Mouse (Mus musculus) kidney, embryonic 16.5 days (tissue): ENCODE data around the gene Lrrc38. TPM values are rescaled to one million over a fixed set of nuclear protein-coding genes. Genes with fewer than 3 reads are reported as not detected.
"Not testable (repeated sequence)": the region's sequence is repeated elsewhere in the genome, so short reads cannot be mapped to it uniquely, and the experiment has no call there.

Experiments
- ATAC-seq: fragments of 200-750 bp; cut with Nextera tagmentation; 2 replicates; pipeline ENCODE4 v1.8.0; 2017; ENCODE audit warnings: moderate TSS enrichment; ENCODE audit not compliant: low FRiP score, low TSS enrichment
- H3K27ac ChIP-seq: fragments of 300-500 bp; sonication (generic); 2 replicates; pipeline ENCODE4 v1.5.1; 2014; ENCODE audit warnings: low read length
- H3K27me3 ChIP-seq: fragments of 300-500 bp; sonication (generic); 2 replicates; pipeline ENCODE4 v1.6.1; 2014; ENCODE audit warnings: low read length, control low read depth, mixed read lengths; ENCODE audit not compliant: insufficient read depth
- H3K36me3 ChIP-seq: fragments of 300-500 bp; sonication (generic); 2 replicates; pipeline ENCODE4 v1.6.1; 2014; ENCODE audit warnings: low read length, control low read depth, mixed read lengths; ENCODE audit not compliant: insufficient read depth
- H3K4me1 ChIP-seq: fragments of 300-500 bp; sonication (generic); 2 replicates; pipeline ENCODE4 v1.6.1; 2014; ENCODE audit warnings: low read length, control low read depth, mixed read lengths; ENCODE audit not compliant: insufficient read depth
- H3K4me2 ChIP-seq: fragments of 300-500 bp; sonication (generic); replicated peaks from 2 replicates; pipeline ENCODE4 v1.6.1; 2014; ENCODE audit warnings: low read depth, low read length
- H3K4me3 ChIP-seq: fragments of 300-500 bp; sonication (generic); 2 replicates; pipeline ENCODE4 v1.5.1; 2014; ENCODE audit warnings: mild to moderate bottlenecking, low read length
- H3K9ac ChIP-seq: fragments of 300-500 bp; sonication (generic); replicated peaks from 2 replicates; pipeline ENCODE4 v1.6.1; 2014; ENCODE audit warnings: low read length
- H3K9me3 ChIP-seq: fragments of 300-500 bp; sonication (generic); 2 replicates; pipeline ENCODE4 v1.6.1; 2016; ENCODE audit warnings: low read length, control low read depth
- WGBS: fragments of 180-500 bp; shearing (Covaris S2); extraction: QIAGEN DNeasy Blood & Tissue Kit; methylation state at CpG from one replicate; pipeline ENCODE4 v1.1.7; 2014; 5-methylcytosine and 5-hydroxymethylcytosine counted together
- polyA plus RNA-seq: library from polyadenylated mRNA; unstranded; fragments of >200 nt; fragmentation: Nextera tagmentation; extraction: Ambion mirVana; gene quantifications from 2 replicates; pipeline ENCODE4 v1.2.1, GENCODE M21; 2015

Lrrc38 gene
- polyA plus RNA-seq, 1 experiment from 2014 or later, result 0.06 TPM

DNA sequence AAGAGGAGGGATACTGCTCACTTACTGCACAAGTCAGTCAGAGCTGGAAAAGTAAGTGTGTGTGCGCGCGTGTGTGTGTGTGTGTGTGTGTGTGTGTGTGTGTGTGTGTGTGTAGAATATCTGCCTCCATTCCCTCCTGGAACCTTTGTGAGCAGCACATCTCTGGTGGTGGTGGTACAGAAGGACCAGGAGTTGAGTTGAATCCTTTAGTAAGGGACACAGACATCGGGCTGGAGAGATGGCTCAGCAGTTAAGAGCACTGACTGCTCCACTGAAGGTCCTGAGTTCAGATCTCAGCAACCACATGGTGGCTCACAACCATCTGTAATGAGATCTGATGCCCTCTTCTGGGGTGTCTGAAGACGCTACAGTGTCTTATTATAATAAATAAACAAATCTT is 4.1 kb upstream of the Lrrc38 start:
- H3K36me3 ChIP-seq, ATAC-seq, H3K4me3 ChIP-seq, H3K27ac ChIP-seq, H3K9me3 ChIP-seq, H3K9ac ChIP-seq, H3K4me1 ChIP-seq, H3K4me2 ChIP-seq: not testable (repeated sequence)
- WGBS, result 88% methylated on average over 5 of the region's 5 CpGs
- peaks cover 26% of the 10 kb centered on the region for H3K27me3 ChIP-seq

DNA sequence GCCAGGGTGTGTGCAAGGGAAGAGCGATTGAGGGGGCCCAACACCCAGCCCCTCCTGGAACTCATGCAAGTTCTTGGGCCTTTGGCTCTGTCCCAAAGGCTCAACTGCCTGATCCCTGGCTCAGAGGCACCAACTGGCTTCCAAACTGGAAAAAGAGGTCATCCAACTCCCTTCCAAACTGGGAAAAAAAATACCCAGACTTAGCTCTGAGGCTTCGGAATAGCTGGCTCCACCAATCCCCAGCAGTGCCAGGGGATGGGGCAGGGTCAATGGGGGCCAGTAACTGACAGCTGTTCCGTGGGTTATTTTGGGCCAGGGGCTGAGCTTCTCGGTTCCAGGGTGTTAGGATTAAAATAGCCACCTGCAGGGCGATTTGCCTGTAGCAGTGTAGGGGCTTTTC is 879 bp upstream of the Lrrc38 start:
- Histone ChIP-seq H3K9me3 (no peaks in the 10 kb centered on the region), H3K27me3 (peaks cover 40% of the 10 kb centered on the region), H3K4me3 (no peak overlapping the region), H3K27ac (no peak overlapping the region), H3K36me3 (no peaks in the 10 kb centered on the region), H3K4me1 (peaks cover 5% of the 10 kb centered on the region; the same call in 1 of the 2 replicates), H3K9ac (no peak overlapping the region), H3K4me2 (no peak overlapping the region)
- ATAC-seq, result no peak
- 31% methylated on average over 5 of the region's 5 CpGs for WGBS

GRCm38 (mm10) chr4:143350047-143351015 is 774 bp downstream of the Lrrc38 start:
- Histone ChIP-seq H3K36me3 (no peaks in the 10 kb centered on the region), H3K9ac (peak overlapping the region; percentile 12), H3K9me3 (no peaks in the 10 kb centered on the region), H3K4me3 (peak overlapping the region; percentile 54), H3K27ac (no peak overlapping the region), H3K27me3 (peaks cover 40% of the 10 kb centered on the region), H3K4me1 (peaks cover 5% of the 10 kb centered on the region; the same call in 1 of the 2 replicates), H3K4me2 (peak overlapping the region; percentile 91)
- peak; percentile 53 for ATAC-seq
- WGBS, result 4% methylated on average over 72 of the region's 72 CpGs

- H3K4me2 ChIP-seq, result no peak overlapping the region
- 75% methylated on average over 4 of the region's 4 CpGs for WGBS
- no peaks in the 10 kb centered on the region for H3K36me3 ChIP-seq
- no peak for ATAC-seq
- peaks cover 5% of the 10 kb centered on the region; the same call in 1 of the 2 replicates for H3K4me1 ChIP-seq
- H3K9me3 ChIP-seq, result no peaks in the 10 kb centered on the region
- no peak overlapping the region for H3K27ac ChIP-seq
- peaks cover 40% of the 10 kb centered on the region for H3K27me3 ChIP-seq
- H3K4me3 ChIP-seq, result no peak overlapping the region
- H3K9ac ChIP-seq, result no peak overlapping the region
These were observed 2.7 kb downstream of the Lrrc38 start for GRCm38 (mm10) chr4:143352301-143352700.

DNA sequence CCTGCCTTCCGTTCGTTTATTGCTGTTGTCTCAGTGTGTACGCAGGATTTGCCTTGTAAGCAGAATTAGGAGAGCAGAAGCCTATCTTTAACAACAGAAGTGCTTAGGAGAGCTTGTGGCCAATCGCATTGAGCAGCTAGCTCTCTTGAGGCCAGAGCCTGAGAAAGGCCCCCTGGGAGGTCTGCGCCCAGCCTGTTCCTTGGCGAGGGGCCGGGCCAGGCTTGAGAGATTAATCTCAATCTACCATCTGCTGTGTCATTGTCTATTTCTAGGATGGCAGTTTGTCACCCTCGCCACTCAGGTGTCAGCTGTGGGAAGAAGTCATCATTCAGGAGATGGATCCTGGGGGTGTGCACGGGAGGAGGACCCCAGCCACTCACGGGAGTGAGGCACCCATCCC is 12.0 kb downstream of the Lrrc38 start:
- Histone ChIP-seq H3K4me3 (no peak overlapping the region), H3K4me1 (no peaks in the 10 kb centered on the region), H3K9me3 (no peaks in the 10 kb centered on the region), H3K4me2 (no peak overlapping the region), H3K36me3 (no peaks in the 10 kb centered on the region), H3K9ac (no peak overlapping the region), H3K27ac (no peak overlapping the region), H3K27me3 (no peaks in the 10 kb centered on the region)
- no peak for ATAC-seq
- WGBS, result 78% methylated on average over 10 of the region's 10 CpGs

DNA sequence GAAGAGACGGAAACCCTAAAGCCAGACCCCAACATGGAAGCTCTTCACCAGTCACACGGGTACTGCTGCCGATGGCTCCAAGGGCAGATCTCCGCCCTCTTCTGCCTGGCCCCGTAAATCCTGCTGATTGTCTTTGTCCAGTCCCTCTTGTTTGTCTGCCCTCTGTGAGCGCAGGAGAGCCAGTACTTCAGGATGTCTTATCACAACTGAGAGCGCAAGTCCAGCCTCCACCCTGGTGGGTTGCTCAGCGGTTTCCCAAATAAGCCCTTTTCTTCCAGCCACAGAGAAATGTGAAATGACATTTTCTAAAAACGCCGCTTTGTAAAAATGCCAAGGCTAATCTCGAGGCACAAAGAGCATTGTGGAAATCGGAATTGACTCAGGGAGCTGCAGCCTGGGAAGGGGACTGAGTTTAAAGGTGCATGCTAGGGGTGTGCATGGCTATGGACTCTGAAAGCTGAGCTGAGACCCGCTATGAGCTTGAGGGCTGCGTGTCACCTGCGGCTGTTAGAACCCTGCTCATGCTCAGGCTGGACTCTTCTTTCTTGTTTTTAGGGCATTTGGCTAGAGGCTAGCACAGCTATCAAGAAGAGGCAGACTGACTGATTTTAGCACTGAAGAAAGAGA is 17.0 kb downstream of the Lrrc38 start:
- 44% methylated on average over 15 of the region's 15 CpGs for WGBS
- H3K9me3 ChIP-seq, result no peaks in the 10 kb centered on the region
- no peak for ATAC-seq
- H3K4me3 ChIP-seq, result no peak overlapping the region
- no peaks in the 10 kb centered on the region for H3K36me3 ChIP-seq
- H3K9ac ChIP-seq, result no peak overlapping the region
- H3K4me1 ChIP-seq, result no peaks in the 10 kb centered on the region
- no peak overlapping the region for H3K27ac ChIP-seq
- H3K27me3 ChIP-seq, result no peaks in the 10 kb centered on the region
- no peak overlapping the region for H3K4me2 ChIP-seq

DNA sequence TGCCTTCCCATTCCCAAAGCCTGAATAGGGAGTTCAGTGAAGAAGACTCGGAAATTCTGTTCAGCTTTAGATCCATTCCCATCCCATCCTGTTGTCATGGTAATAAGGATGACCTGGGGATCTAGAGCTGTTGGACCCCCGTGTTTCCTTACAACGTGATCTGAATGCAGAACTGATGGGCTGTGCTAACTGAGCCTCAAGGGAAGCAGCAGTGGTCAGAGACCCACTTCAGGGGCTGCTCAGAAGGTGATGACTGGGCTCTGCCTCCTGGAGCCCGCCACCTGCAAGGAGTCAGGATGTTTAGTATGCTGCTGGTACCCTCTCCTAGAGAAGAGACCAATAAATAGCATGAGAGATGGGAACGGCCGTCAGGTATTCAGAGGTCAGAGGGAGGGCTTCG is 29.9 kb downstream of the Lrrc38 start:
- H3K4me3 ChIP-seq, result no peak overlapping the region
- ATAC-seq, result no peak; the same call in 1 of the 2 replicates
- 34% methylated on average over 7 of the region's 7 CpGs for WGBS

GRCm38 (mm10) chr4:143379931-143380715 is 30.6 kb downstream of the Lrrc38 start:
- no peak overlapping the region for H3K9ac ChIP-seq
- H3K4me3 ChIP-seq, result no peak overlapping the region
- no peaks in the 10 kb centered on the region for H3K36me3 ChIP-seq
- H3K9me3 ChIP-seq, result no peaks in the 10 kb centered on the region
- peak; percentile 39 for ATAC-seq
- no peak overlapping the region for H3K27ac ChIP-seq
- 26% methylated on average over 14 of the region's 15 CpGs for WGBS
- no peak overlapping the region for H3K4me2 ChIP-seq
- peaks cover 7% of the 10 kb centered on the region; the same call in 1 of the 2 replicates for H3K27me3 ChIP-seq
- no peaks in the 10 kb centered on the region for H3K4me1 ChIP-seq

More for the DNA sequence above, 29.9 kb downstream of the Lrrc38 start:
- H3K9ac ChIP-seq, result no peak overlapping the region
- no peaks in the 10 kb centered on the region for H3K4me1 ChIP-seq
- no peak overlapping the region for H3K4me2 ChIP-seq
- H3K27ac ChIP-seq, result no peak overlapping the region
- no peaks in the 10 kb centered on the region for H3K36me3 ChIP-seq
- peaks cover 7% of the 10 kb centered on the region; the same call in 1 of the 2 replicates for H3K27me3 ChIP-seq
- no peaks in the 10 kb centered on the region for H3K9me3 ChIP-seq

GRCm38 (mm10) chr4:143380716-143381004 is 31.1 kb downstream of the Lrrc38 start:
- under 1% methylated on average over 5 of the region's 5 CpGs for WGBS
- ATAC-seq, result no peak
- Histone ChIP-seq H3K4me2 (no peak overlapping the region), H3K4me3 (no peak overlapping the region), H3K27me3 (peaks cover 7% of the 10 kb centered on the region; the same call in 1 of the 2 replicates), H3K4me1 (no peaks in the 10 kb centered on the region), H3K9ac (no peak overlapping the region), H3K9me3 (no peaks in the 10 kb centered on the region), H3K27ac (no peak overlapping the region), H3K36me3 (no peaks in the 10 kb centered on the region)
